Mouse (Mus musculus) layer of hippocampus, adult 18-20 months (tissue): ENCODE data around the gene Lhpp. TPM values are rescaled to one million over a fixed set of nuclear protein-coding genes. Genes with fewer than 3 reads are reported as not detected.
"Not testable (repeated sequence)": the region's sequence is repeated elsewhere in the genome, so short reads cannot be mapped to it uniquely, and the experiment has no call there.

ENCODE experiments used
- DNase-seq, 2 experiments: peaks; one replicate each; pipeline ENCODE4 v3.0.0; 2022; ENCODE audit warnings: low spot score in 2 of 2
- total RNA-seq, 2 experiments: library from RNA; stranded (reverse); gene quantifications; 2 replicates each; pipeline ENCODE4 v1.2.3; 2021

Gene Lhpp
- total RNA-seq, 2 experiments from 2014 or later, result 20.3 to 26.5 TPM

DNA sequence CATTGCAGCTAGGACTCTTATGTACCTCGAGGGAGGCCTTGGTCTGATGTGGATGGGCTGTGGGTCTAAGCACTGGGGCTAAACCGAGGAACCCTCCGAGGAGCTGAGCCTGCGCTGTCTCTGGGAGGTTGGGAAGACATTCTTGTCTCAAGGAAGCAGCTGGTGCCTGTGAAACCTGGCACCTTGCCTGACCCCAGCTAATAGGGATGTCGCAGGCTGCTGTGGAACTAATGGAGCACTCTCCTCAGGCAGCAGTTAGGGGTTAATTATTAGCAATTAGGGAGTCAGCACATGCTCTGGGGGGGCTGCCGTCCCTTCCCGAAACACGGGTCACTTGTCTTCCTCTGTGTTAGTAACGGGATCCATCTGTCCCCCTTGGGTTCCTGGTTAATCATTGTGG, 30.5 kb downstream of the Lhpp start:
- DNase-seq, result peak in 1 of 2 experiments; percentile 34

DNA sequence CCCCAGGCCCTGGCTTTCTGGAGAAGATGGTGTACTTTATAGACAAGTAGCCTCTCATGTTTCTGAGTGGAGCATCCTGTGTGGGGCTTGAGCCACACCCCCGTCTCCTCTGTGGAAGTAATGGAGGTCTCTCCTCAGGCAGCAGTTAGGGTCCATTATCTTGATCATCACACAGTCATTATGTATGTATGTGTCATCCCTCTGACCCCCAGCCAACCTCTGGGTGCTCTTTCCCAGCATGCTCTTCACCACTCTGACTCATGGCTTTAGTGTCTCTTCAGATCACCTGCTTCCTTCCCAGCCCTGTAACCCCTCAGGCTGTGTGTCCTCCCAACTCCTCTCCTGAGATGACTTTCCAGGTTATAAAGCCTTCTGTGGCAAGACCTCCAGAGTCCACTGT, 31.2 kb downstream of the Lhpp start:
- no peak for DNase-seq

DNA sequence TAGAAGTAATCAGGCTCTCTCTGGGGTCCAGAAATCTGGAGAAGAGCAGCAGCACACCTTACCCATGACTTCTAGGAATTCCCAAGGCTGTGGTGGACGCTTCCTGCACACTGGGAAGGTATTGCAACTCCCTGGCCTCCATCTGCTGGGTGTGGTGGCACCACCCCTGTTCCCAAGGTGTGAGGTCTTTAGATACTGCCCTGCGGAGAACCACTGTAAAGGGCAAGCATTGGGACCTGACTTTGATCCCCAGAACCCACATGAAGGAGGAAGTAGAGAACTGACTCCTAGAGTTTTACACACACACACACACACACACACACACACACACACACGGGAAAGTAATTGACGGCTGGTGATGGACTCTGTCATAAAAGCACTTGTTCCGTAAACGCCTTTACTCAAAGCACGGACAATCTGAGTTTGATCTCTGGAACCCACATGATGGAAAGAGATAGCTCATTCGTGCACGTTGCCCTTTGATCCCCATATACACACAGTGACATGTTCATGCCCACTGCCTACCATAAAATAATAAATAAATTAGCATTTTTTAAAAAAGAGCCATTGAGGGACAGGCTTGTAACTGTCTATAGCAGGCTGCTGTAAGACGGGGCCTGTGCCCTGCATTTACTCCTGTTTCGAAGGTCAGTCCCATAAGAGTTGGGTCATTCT, 34.3 kb downstream of the Lhpp start:
- no peak for DNase-seq

- no peak for DNase-seq
Measured at GRCm38 (mm10) chr7:132646514-132646913, 36.1 kb downstream of the Lhpp start.

GRCm38 (mm10) chr7:132654412-132654811, 44.0 kb downstream of the Lhpp start:
- DNase-seq, result no peak

GRCm38 (mm10) chr7:132656075-132656474, 45.6 kb downstream of the Lhpp start:
- peak; percentile 81 to 94 for DNase-seq

DNA sequence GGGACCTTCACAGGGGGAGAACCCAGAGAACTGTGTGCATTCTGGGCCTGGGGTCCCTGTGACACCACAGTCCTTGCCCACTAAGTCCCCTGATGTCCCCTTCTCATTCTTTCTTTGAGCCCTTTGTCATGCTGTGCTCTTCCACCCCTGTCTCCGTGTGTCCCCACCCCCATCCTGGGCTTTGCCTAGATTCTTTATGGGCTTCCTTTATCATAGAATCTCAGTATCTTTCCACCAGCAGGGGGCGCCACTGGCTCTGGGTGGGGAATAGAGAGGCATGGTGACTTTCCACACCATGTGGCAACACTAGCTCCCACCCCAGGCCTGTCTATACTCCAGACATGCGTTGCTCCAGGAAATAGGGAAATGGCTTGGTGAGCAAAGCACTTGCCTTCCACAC, 46.1 kb downstream of the Lhpp start:
- peak; percentile 82 to 88 for DNase-seq

DNA sequence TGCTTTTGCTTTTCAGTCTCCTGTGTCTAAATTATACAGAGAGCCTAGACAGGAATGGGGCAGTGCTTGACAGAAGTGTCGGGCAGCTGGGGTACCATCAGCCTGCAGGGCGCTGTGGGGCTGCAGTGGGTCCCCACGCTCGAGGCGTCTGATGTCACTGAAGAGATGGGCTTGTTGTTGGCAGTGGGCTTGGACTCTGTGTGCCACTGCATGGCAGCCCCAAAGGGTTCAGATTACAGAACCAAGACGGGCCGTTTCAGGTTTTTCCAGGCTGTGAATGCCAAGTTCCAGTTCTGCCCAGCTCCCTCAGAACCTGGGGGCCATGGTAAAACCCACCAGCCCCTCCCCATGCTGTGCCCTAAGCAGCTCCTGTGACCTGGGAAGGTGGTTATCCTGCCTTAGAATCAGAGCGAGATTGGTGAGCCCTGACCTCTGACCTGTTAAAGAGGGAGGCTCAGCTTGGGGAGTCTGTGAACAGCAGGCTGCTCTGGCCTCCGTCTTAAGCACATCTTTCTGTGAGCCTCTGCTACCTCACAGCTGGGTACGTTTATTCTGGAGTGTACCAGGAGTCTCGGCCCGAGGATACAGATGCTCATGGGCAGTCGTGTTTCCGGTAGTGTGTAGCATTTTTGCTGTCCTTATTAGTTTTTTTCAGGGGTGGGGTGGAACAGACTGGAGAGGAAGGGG, 47.1 kb downstream of the Lhpp start:
- DNase-seq, result no peak

GRCm38 (mm10) chr7:132658058-132658450, 47.6 kb downstream of the Lhpp start:
- no peak for DNase-seq

- no peak for DNase-seq
Measured at GRCm38 (mm10) chr7:132658688-132659087, 48.2 kb downstream of the Lhpp start.

GRCm38 (mm10) chr7:132659633-132660032, 49.2 kb downstream of the Lhpp start:
- no peak for DNase-seq

GRCm38 (mm10) chr7:132662831-132663230, 52.4 kb downstream of the Lhpp start:
- not testable (repeated sequence) for DNase-seq

GRCm38 (mm10) chr7:132664815-132665214, 54.4 kb downstream of the Lhpp start:
- DNase-seq, result no peak

GRCm38 (mm10) chr7:132665664-132666382, 55.4 kb downstream of the Lhpp start:
- no peak for DNase-seq

- DNase-seq, result no peak
Measured at GRCm38 (mm10) chr7:132666516-132666915, 56.1 kb downstream of the Lhpp start.

DNA sequence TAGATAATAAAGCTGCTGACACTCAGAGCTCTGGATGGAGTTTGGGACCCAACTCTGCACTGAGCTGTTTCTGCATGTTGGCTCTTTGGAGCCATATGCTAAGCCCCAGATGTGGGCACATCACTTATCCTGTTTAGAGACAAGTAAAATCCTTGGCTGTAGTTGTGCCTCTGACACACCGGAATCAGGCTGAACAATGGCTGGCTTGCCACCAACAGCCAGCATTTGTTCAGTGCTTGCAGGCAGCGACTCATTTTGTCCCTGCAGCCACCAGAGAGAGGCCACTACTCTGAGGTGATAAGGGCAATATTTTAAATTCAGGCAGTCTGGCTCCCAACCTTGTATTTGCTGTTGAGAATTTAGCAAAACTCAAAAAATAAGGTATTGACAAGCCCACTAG, 58.2 kb downstream of the Lhpp start:
- DNase-seq, result no peak

- DNase-seq, result no peak
Measured at GRCm38 (mm10) chr7:132669999-132670862, 59.8 kb downstream of the Lhpp start.

DNA sequence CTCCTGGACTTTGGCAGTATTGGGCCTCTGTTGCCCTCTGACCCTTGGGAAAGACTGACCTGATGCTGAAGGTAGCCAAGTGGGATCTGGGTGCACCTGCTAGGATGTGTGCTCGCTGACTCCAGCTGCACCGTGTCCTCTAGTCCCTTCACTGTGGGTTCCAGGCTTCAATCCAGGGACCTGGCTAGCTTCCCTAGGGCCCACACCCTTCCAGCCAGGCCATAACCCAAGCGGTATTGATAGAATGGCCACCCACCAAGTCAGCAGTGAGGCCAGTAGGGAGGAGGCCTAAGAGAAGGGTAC, 60.4 kb downstream of the Lhpp start:
- DNase-seq, result no peak

DNA sequence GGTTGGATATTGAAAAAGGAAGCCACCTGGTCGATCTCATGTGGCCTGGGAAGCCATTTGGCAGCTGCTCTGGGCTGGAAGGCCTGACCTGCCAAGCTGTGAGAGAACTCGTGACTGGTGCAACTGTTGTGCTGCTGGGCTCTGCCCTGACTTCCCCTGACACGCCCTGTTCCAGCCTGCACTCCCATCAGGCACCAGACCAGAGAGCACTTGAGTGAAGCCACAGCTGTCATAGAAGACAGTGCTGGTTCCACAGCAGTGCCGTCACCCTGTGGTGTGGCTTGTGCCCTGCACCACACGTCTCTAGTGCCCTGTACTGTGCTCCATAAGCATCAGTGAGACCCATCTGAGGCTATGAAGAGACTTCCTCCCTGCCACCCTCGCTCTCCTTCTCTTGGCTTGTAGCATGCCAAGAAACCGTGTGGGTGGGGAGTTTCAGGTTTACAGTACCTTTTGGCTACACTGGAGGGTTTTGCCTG, 62.1 kb downstream of the Lhpp start:
- DNase-seq, result peak in 1 of 2 experiments; percentile 28

DNA sequence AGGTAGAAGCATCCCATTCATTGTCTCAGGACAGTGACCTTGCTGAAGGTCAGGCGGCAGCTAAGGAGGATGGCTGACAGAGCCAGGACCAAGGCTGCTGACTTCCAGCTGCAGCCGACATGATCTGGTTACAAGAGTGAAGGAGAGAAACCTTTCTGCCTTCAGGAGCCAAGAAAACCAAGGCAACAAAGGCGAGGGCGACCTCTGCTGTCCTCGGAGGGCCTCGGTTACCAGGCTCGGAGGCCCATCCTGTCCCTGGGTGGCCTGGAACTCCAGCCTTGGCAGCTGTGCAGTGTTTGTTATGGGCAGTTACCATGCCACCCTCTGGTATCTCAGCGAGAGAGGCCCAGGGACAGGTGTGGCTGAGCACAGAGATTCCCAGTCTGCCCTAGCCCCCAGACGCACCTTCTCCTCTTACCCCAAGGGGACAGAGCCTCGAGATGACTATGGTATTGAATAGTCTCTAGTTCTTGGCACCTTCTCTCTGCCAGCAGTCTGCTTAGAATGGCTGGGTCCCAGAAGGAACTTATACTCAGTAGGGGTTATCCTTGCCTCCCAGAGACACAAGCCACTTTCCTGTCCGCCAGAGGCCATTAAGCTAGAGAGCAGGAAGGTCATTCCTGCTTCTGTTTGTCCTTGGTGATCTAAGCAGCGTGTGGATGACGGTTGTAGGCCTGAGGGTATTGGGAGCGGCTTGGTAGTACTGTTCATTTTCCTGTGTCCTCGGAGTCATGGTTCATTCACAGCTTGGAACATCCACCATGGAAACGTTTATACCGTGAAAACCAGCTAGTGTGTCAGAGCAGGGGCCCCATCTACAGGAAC, 63.7 kb downstream of the Lhpp start:
- no peak for DNase-seq
